Mouse (Mus musculus): ENCODE results near the gene Haus8.
"Not testable (repeated sequence)": the region's sequence is repeated elsewhere in the genome, so short reads cannot be mapped to it uniquely, and the experiment has no call there.

Haus8 gene

DNA sequence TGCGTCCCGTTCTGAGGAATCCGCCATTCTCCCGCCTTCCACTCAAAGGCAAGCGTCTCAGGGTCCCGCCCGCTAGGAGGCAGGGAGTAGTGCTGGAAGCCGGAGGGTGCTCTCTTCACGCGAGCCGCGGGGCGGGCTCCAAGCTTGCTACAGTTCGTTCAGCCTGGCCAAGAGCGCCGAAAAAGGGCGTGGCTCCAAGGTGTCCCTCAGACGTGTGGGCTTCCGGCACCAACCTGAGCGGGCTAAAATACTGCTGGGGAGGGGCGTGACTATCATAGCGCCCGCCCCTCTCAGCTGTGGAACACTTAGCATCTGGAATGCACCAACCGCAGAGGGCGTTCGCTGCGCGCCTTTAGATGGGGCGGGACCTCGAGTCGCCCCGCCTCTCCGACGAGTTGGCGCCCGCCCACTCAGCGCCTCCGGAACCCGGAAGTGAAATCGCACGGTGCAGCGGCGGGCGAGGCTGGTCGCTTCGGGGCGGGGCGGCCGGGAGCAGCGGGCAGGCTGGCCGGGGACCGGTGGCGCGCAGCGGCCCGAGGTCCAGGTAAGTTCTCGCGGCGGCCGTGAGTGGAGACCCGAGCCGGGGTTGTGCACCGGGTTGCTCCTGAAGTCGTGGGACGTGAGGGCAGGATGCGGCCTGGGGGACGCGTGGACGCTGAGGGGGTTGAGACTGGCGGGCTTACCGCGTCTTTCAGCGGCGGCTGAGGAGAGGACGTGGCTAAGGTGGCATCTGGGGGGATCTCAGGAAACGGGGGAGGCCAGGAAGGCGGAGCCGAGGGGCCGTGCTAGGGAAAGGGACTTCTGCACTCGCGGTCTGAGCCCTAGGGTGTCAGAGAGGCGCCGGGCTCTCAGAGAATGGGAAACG is at the start of gene Haus8, which contains the start of gene Myo9b:
Gene Haus8 (minus strand): TSS at position 649 of the 865 bp plus-strand sequence.
Gene Myo9b (plus strand): TSS at position 429 of the 865 bp plus-strand sequence.
- in situ Hi-C loops (cut with MboI, MseI): loop anchor here in 1 of 2 experiments (5.0 kb wide), 1 partner anchor 50 kb away; no protein-coding TSS in a partner anchor

DNA sequence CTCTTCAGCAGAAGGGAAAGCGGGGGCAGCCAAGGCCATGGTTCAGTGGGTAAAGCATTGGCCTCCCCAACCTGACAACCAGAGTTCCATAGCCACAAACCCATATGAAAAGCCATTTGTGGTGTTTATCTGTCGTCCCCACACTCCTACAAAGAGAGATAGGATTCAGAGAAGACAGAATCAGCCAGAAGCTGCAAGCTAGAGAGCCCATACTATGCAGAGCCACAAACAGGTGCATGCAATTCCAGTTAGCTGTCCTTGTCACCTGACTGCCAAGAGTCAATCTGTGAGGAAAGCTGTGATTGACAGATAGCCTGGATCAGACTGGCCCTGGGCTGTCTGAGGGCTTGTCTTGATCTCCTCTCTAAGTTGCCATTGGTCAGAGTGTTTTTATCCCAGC is 47.0 kb upstream of the Haus8 start:
- in situ Hi-C loops (cut with MboI, MseI): loop anchor here in 1 of 2 experiments (5.0 kb wide), 1 partner anchor 47 kb away; the partner anchor contains the start of genes Haus8 and Myo9b

DNA sequence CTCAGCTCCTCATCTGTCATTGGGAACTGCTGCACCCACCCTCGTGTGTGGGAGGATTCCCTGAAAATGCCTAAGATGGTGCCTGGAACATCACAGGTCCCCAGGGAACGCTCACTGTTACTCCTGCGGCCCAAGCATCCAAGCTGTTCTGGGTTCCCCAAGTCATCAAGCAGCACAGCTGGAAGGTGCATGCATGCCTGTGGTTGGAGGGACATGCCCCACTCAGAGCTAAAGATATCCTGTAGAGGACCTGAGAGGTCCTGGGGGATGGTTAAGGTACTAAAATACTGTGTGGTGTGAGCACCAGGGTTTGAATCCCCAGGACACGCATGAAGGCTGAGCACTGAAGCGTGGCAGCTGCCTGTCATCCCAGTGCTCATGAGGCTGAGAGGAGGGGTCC is 45.9 kb upstream of the Haus8 start:
- in situ Hi-C loops (cut with MboI, MseI): not testable (repeated sequence)

- in situ Hi-C loops (cut with MboI, MseI): no loop called here
Measured at GRCm38 (mm10) chr8:71316486-71317031, 43.8 kb upstream of the Haus8 start.

- in situ Hi-C loops (cut with MboI, MseI): no loop called here
Measured at GRCm38 (mm10) chr8:71315972-71316371, 43.2 kb upstream of the Haus8 start.

- in situ Hi-C loops (cut with MboI, MseI): no loop called here
Measured at GRCm38 (mm10) chr8:71313951-71314350, 41.2 kb upstream of the Haus8 start.

- in situ Hi-C loops (cut with MboI, MseI): no loop called here
Measured at GRCm38 (mm10) chr8:71312700-71313099, 40.0 kb upstream of the Haus8 start.

- in situ Hi-C loops (cut with MboI, MseI): no loop called here
Measured at GRCm38 (mm10) chr8:71310446-71310845, 37.7 kb upstream of the Haus8 start.

- in situ Hi-C loops (cut with MboI, MseI): no loop called here
Measured at GRCm38 (mm10) chr8:71307913-71308312, 35.2 kb upstream of the Haus8 start.

DNA sequence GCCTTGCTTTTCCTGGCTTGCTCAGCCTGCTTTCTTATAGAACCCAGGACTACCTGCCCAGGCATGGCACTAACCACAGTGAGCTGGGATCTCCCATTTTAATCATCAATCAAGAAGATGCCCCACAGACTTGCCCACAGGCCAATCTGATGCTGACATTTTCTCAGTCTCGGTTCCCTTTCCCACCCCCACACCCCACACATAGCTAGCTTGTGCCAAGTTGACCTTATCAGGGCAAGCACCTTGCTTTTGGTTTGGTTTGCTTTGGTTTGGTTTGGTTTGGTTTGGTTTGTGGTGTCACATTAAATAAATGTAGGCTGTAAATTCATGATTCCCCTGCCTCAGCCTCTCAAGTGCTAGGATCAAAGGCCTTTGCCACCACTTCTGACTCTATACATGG is 34.6 kb upstream of the Haus8 start:
- in situ Hi-C loops (cut with MboI, MseI): no loop called here

DNA sequence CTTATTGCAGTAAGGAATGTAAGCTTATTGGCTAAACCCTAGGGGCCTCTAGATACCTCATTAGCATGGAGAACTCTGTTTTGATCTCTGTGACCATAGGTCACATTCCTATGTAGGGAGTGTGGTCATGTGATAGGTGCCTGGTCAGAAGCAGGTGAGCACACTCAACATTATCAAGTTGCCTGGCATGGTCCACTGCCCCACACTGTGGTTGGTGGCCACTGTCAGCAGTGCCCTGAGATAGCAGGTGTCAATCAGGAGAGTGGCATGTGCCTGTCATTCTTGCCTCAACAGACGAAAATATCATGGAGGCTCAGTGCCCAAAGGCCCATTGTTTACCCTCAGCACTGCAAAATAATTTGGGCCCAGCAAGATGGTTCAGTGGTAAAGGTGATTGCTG is 33.3 kb upstream of the Haus8 start:
- in situ Hi-C loops (cut with MboI, MseI): no loop called here

DNA sequence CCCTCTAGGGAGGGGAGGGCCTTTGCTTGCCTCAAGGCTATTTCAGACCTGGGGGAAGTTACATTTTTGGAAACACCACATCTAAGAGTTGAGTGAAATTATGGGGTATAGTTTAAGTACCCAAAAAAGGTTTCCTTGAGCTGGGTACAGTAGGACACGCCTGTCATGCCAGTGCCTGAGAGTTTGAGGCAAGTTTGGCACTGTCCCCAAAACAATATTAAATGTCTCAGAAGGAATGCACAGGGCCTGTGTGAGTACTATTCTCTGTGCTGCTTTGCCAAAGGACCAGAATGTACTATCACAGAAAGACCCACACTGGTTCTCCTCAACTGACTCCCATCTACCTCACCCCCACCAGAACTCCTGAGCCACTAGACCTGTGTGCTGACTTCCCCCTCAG is 30.9 kb upstream of the Haus8 start:
- in situ Hi-C loops (cut with MboI, MseI): no loop called here

DNA sequence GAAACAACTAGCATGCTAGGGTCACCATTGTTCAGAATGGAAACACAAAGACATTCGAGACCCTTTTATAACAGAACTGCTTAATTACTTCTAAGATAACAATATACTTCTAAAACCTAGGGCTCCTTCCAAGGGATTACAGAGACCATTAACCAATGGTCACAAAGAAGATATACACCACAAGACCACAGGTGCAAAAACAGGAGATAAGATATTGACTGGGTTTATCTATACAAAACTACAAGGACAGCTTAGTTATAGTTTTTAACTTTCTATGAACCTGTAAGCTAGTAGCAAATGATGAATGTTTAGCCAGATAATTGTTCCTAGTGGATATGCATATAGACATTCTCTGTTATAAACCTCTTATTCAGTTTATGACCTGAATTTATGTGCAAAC is 30.1 kb upstream of the Haus8 start:
- in situ Hi-C loops (cut with MboI, MseI): no loop called here

GRCm38 (mm10) chr8:71299716-71300115 is 27.0 kb upstream of the Haus8 start:
- in situ Hi-C loops (cut with MboI, MseI): no loop called here

- in situ Hi-C loops (cut with MboI, MseI): no loop called here
Measured at GRCm38 (mm10) chr8:71297439-71297838, 24.7 kb upstream of the Haus8 start.

DNA sequence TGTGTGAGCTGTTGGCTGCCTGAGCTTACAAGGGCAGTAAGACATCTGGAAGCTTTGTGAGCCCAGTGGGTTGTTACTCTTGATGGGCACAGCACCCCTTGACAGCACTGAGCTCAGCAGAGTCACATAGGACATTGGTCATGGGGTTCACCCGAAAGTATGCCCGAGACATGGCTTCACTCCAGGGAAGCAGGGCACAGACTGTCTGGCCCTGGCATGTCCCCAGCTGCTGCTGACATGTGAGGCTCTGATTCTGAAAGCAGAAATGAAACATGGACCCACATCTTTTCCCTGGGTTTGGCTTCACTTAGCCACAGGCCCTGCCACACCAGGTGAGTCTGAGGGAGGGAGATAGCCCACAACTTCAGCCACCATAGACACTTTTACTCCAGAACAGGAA is 24.1 kb upstream of the Haus8 start:
- in situ Hi-C loops (cut with MboI, MseI): no loop called here

DNA sequence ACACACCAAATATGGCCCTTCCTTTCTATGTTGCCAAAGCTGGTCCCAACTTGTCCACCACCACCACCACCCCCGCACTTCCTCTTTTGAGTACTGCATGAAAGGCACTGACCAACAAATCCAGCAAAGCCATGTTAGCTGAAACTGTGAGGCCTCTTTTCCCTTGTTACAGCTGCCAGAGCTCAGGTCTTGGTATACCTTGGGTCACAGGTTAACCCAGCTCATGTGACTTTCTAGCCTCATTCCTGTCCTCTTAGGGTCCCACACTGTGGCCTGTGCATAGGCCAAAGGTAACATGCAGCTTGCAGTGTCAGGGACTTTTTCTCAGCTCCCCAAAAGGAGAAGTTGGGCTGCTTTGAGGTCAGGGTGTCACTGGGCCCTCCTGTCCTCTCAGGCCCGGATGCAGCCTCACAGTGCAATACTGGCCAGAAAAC is 23.5 kb upstream of the Haus8 start:
- in situ Hi-C loops (cut with MboI, MseI): no loop called here

DNA sequence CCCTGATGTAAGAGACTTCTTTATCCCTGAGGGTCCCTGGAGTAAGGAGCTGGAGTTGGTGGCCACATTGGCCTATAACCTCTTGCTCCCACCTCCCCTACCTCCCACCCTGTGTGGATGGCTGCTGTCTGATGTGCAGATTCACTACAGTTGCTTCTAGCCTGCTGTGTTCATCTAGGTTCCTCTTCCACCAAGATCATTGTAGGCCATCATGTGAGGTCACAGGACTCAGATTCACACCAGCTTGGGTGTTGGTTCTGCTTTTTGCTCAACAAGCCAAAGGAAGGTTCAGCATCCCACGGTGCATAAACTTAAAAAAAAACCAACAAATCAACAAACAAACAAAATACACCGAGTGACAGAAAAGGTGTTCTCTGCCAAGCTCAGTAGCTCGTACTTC is 21.2 kb upstream of the Haus8 start:
- in situ Hi-C loops (cut with MboI, MseI): not testable (repeated sequence)

DNA sequence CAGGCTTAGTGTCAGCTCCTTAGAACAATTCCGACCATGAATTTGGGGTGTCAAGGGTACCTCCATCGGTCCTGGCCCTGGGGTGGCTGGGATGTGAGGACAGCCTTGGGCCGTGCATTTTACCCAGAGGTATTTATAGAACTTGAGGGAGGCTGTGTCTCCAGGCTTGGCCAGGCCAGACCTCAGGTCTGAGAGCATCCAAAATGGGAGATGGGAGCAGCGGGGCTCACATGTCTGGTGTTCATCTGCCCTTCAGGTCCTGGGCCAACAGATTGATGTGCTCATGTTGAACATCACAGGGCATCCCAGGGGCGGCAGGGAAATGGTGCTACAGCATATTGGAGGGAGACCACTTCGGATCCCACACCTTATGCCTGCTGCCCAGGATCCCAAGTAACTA is 18.6 kb upstream of the Haus8 start:
- in situ Hi-C loops (cut with MboI, MseI): no loop called here

DNA sequence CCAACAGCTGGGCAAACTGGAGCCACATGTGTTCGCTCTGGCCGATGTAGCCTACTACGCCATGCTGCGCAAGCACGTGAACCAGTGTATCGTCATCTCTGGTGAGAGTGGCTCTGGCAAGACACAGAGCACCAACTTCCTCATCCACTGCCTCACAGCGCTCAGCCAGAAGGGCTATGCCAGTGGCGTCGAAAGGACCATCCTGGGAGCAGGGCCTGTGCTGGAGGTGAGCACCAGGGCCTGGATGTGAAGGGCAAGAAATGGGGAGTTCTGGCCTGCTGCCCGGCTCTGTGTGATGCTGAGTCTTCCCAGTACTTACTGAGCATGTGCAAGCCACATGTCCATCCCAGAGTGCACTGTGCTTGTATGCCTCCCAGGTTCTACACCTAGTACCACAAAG is 18.2 kb upstream of the Haus8 start:
- in situ Hi-C loops (cut with MboI, MseI): no loop called here

DNA sequence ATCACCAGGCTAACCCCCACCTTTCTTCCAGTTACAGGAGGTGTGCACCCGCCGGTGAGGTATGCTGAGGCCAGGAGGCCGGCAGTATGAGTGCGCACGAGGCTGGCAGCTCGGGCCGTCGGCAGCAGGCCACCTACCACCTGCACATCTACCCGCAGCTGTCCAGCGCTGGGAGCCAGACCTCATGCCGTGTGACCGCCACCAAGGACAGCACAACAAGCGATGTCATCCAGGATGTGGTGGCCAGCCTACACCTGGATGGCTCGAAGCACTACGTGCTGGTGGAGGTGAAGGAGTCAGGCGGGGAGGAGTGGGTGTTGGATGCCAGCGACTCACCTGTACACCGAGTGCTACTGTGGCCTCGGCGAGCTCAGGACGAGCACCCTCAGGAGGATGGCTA is 17.5 kb upstream of the Haus8 start:
- in situ Hi-C loops (cut with MboI, MseI): no loop called here

DNA sequence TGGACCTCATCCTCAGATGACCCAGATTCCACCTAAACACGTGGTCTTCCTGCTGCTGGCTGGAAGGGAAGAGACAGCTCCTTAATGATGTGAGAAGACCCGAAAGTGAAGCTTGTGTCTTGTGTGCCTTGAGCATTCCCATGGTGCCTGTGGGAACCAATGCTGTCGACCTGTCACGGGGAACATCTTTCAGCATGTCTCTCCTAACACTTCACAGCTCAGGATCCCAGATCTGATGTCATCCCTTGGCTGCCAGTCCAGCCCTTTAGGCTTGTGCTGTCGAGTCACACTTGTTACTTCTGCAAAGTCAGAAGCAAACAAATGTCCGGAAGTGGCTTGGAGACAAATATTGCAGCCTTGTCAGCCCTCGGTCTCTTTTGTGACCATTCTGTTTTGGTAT is 16.4 kb upstream of the Haus8 start:
- in situ Hi-C loops (cut with MboI, MseI): loop anchor here in 1 of 2 experiments (10.0 kb wide), 1 partner anchor 374 kb away; no protein-coding TSS in a partner anchor

DNA sequence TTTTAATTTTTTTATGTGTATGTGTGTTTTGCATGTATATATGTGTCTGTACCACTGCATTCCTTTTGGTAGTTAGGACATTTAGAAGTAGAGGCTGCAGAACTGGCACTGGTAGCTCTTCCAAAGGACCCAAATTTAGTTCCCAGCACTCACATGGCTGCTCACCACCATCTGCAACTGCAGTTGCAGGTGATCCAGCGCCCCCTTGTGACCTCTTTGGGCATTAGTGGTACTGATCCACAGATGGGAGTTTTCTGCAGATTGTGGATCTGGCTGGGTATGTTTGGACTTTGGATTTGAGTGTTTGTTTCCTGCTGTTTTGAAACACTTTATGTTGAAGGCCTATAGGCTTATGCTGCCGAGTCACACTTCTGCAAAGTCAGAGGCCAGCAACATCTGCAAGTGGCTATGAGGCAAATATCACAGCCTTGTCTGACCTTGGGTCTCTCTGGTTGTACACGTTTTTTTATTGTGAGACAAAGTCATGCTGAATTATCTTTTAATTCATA is 15.8 kb upstream of the Haus8 start:
- in situ Hi-C loops (cut with MboI, MseI): loop anchor here in 1 of 2 experiments (10.0 kb wide), 1 partner anchor 374 kb away; no protein-coding TSS in a partner anchor

Data from T-helper 17 cell (primary cell).